33 mouse cellular contexts compared by ENCODE assay signal in the genomic region with DNA sequence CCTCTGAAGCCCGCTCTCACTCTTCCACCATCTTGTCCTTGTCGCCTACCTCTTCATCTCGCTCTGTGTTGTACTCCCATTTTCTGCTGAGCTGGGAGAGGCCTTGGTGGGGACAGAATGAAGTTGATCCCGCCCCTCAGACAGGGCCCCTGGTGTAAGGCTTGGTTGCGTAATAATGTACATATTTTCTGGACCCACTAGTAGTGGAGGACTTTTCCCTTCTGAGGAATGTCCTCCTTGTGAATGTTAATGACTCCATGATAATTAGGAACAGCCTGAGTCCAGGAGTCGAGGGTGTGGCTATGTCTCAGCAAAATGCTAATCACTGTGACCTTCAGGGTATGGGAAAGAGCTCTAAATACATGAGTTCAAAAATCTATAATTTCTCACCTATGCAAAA. TPM values are rescaled to one million over a fixed set of nuclear protein-coding genes. Genes with fewer than 3 reads are reported as not detected.
A peak's percentile ranks its signal among the peaks of the same experiment; 100 is the strongest.
DNase-seq lines count a peak whose midpoint lies in the region; ATAC-seq and TF ChIP-seq lines count a peak whose summit lies in the region.
"Had no signal": no experiment of that assay in that cellular context is flagged by ENCODE, and none has a peak within 500 bp of the region (broad histone marks: within the 10 kb centered on the region; RNA-seq: fewer than 3 reads in every experiment).

No protein-coding gene starts in this region.

- no peak for TF ChIP-seq POLR2A in ES-Bruce4 (IDR thresholded peaks at IDR 0.05; ENCODE audit: insufficient read depth, low read length)

- ATAC-seq in hindbrain, embryonic 11.5 days (ENCODE audit: low FRiP score), result peak; percentile 58
- no peak for ATAC-seq in hindbrain, embryonic 14.5 days (ENCODE audit: low FRiP score)
- ATAC-seq in intestine, embryonic 15.5 days, result peak; percentile 32
- no peak for ATAC-seq in erythroblast, adult 5-6 weeks (replicated peaks; ENCODE audit: low FRiP score, poor library complexity, severe bottlenecking)
- ATAC-seq: activated CD4-positive, CD25-positive, alpha-beta regulatory T cell, adult 4 months; CD4-positive, CD25-positive, alpha-beta regulatory T cell, adult 4 months; forebrain, embryonic 16.5 days; hindbrain, embryonic 16.5 days had no signal

- no peaks in the 10 kb centered on the region for H3K4me1 ChIP-seq in hindbrain, embryonic 11.5 days (replicated peaks; ENCODE audit: control insufficient read depth, insufficient read depth, low read length)
- H3K4me1 ChIP-seq in hindbrain, embryonic 14.5 days (replicated peaks; ENCODE audit: control insufficient read depth, insufficient read depth, low read length), result no peaks in the 10 kb centered on the region
- peaks cover 9% of the 10 kb centered on the region for H3K4me1 ChIP-seq in ES-Bruce4 (ENCODE audit: control insufficient read depth, insufficient read depth, low read length)
- 0 out of 2 replicates have a peak, but pooled peaks cover 3% of the 10 kb centered on the region for H3K4me1 ChIP-seq in intestine, embryonic 15.5 days (replicated peaks)
- H3K4me1 ChIP-seq: forebrain, embryonic 10.5 days; liver, embryonic 15.5 days; megakaryocyte, embryonic 14.5 days had no signal

- WGBS in hindbrain, embryonic 11.5 days, result 84% methylated on average over 6 of the region's 6 CpGs
- WGBS in hindbrain, embryonic 14.5 days, result 78% methylated on average over 6 of the region's 6 CpGs
- WGBS in intestine, embryonic 15.5 days, result 86% methylated on average over 6 of the region's 6 CpGs

- H3K27ac ChIP-seq in hindbrain, embryonic 11.5 days (ENCODE audit: low read depth, low read length), result no peak overlapping the region
- no peak overlapping the region for H3K27ac ChIP-seq in hindbrain, embryonic 14.5 days
- peak overlapping the region; percentile 99 for H3K27ac ChIP-seq in ES-Bruce4 (ENCODE audit: insufficient read depth, low read length)
- no peak overlapping the region for H3K27ac ChIP-seq in intestine, embryonic 15.5 days
- H3K27ac ChIP-seq: forebrain, embryonic 10.5 days; heart, embryonic 13.5 days; left cerebral cortex, adult 2 months; limb, embryonic 12.5 days; liver, embryonic 15.5 days; stomach, postnatal 0 days had no signal

- H3K36me3 ChIP-seq in hindbrain, embryonic 11.5 days (ENCODE audit: control insufficient read depth, insufficient read depth, low read length), result no peaks in the 10 kb centered on the region
- no peaks in the 10 kb centered on the region for H3K36me3 ChIP-seq in hindbrain, embryonic 14.5 days (replicated peaks; ENCODE audit: control insufficient read depth, insufficient read depth)
- no peaks in the 10 kb centered on the region for H3K36me3 ChIP-seq in ES-Bruce4 (ENCODE audit: control insufficient read depth, insufficient read depth, low read length, poor library complexity, severe bottlenecking)
- no peaks in the 10 kb centered on the region for H3K36me3 ChIP-seq in intestine, embryonic 15.5 days
- H3K36me3 ChIP-seq: forebrain, embryonic 10.5 days; heart, embryonic 13.5 days; limb, embryonic 12.5 days; liver, embryonic 15.5 days had no signal

- DNase-seq in hindbrain, embryonic 11.5 days (ENCODE audit: low spot score), result no peak
- no peak for DNase-seq in hindbrain, embryonic 14.5 days (ENCODE audit: low spot score)
- no peak for DNase-seq in thymus, postnatal 14 days
- no peak for DNase-seq in layer of hippocampus, postnatal 10 days (ENCODE audit: low spot score in 2 of 2)
- DNase-seq: adrenal gland, adult 2 months; adrenal gland, postnatal 36 days; cerebellum, adult 18-20 months; cerebellum, postnatal 25 days; gastrocnemius, postnatal 10 days; heart, postnatal 10 days; lung, embryonic 14.5 days; lung, postnatal 4 days; midbrain, embryonic 14.5 days; right cerebral cortex, adult 18-20 months; thymus, adult 18-20 months; thymus, postnatal 36 days had no signal

- no peak overlapping the region for H3K4me2 ChIP-seq in hindbrain, embryonic 11.5 days (replicated peaks; ENCODE audit: low read depth, low read length)
- H3K4me2 ChIP-seq in hindbrain, embryonic 14.5 days (replicated peaks), result no peak overlapping the region
- H3K4me2 ChIP-seq in intestine, embryonic 15.5 days (replicated peaks), result no peak overlapping the region
- H3K4me2 ChIP-seq: heart, embryonic 13.5 days; limb, embryonic 12.5 days; liver, embryonic 15.5 days; lung, embryonic 14.5 days had no signal

- H3K9me3 ChIP-seq in hindbrain, embryonic 11.5 days (ENCODE audit: control insufficient read depth, low read length), result no peaks in the 10 kb centered on the region
- no peaks in the 10 kb centered on the region for H3K9me3 ChIP-seq in hindbrain, embryonic 14.5 days (ENCODE audit: control insufficient read depth, low read length)
- H3K9me3 ChIP-seq in ES-Bruce4 (replicated peaks; ENCODE audit: control insufficient read depth, insufficient read depth, low read length, poor library complexity, severe bottlenecking), result no peaks in the 10 kb centered on the region
- H3K9me3 ChIP-seq in intestine, embryonic 15.5 days, result no peaks in the 10 kb centered on the region
- H3K9me3 ChIP-seq: forebrain, embryonic 10.5 days; heart, embryonic 13.5 days; limb, embryonic 12.5 days; liver, embryonic 15.5 days; megakaryocyte, embryonic 14.5 days had no signal

- H3K4me3 ChIP-seq in hindbrain, embryonic 11.5 days (ENCODE audit: low read depth, low read length), result no peak overlapping the region
- H3K4me3 ChIP-seq in hindbrain, embryonic 14.5 days (replicated peaks; ENCODE audit: low read length), result no peak overlapping the region
- peak overlapping the region; percentile 2; the same call in 1 of the 2 replicates for H3K4me3 ChIP-seq in ES-Bruce4 (ENCODE audit: low read depth, low read length)
- no peak overlapping the region for H3K4me3 ChIP-seq in intestine, embryonic 15.5 days (replicated peaks)
- H3K4me3 ChIP-seq: forebrain, embryonic 10.5 days; heart, embryonic 13.5 days; left cerebral cortex, adult 2 months; limb, embryonic 12.5 days; liver, embryonic 15.5 days; megakaryocyte, embryonic 14.5 days had no signal

- H3K9ac ChIP-seq in hindbrain, embryonic 11.5 days (ENCODE audit: low read depth, low read length), result no peak overlapping the region
- H3K9ac ChIP-seq in hindbrain, embryonic 14.5 days, result no peak overlapping the region
- no peak overlapping the region for H3K9ac ChIP-seq in ES-Bruce4 (ENCODE audit: low read depth, poor library complexity, severe bottlenecking)
- no peak overlapping the region for H3K9ac ChIP-seq in intestine, embryonic 15.5 days
- H3K9ac ChIP-seq: heart, embryonic 13.5 days; limb, embryonic 12.5 days; liver, embryonic 15.5 days; lung, embryonic 14.5 days had no signal

- no peak for TF ChIP-seq CTCF in ES-Bruce4 (IDR thresholded peaks at IDR 0.05; ENCODE audit: low read depth, low read length)

- 0 out of 2 replicates have a peak, but pooled peaks have one; percentile 13 for TF ChIP-seq EP300 in ES-Bruce4 (IDR thresholded peaks at IDR 0.05; ENCODE audit: insufficient read depth, low read depth, low read length)

- H3K27me3 ChIP-seq in hindbrain, embryonic 11.5 days (ENCODE audit: control insufficient read depth, insufficient read depth, low read length), result no peaks in the 10 kb centered on the region
- no peaks in the 10 kb centered on the region for H3K27me3 ChIP-seq in hindbrain, embryonic 14.5 days (ENCODE audit: control insufficient read depth, insufficient read depth, low read length)
- no peaks in the 10 kb centered on the region for H3K27me3 ChIP-seq in ES-Bruce4 (ENCODE audit: control insufficient read depth, insufficient read depth, low read length, poor library complexity, severe bottlenecking)
- no peaks in the 10 kb centered on the region for H3K27me3 ChIP-seq in intestine, embryonic 15.5 days (replicated peaks)
- H3K27me3 ChIP-seq: heart, embryonic 13.5 days; limb, embryonic 12.5 days; liver, embryonic 15.5 days; megakaryocyte, embryonic 14.5 days had no signal

RNA-seq across cellular contexts. Expression of gene Pdgfc, which starts 14.4 kb away (rescaled TPM):
- 17.3 and 22.9 TPM in 2 replicates for polyA plus RNA-seq in hindbrain, embryonic 11.5 days (2014; fragmentation: Nextera tagmentation; extraction: Ambion mirVana)
- polyA plus RNA-seq in hindbrain, embryonic 14.5 days (2014; fragmentation: Nextera tagmentation; extraction: Ambion mirVana), result 6.5 TPM in 2 replicates
- polyA plus RNA-seq in ES-Bruce4 (2011; ENCODE audit: insufficient read depth, insufficient read length, low read depth, missing spikeins), result 5.5 and 6.5 TPM in 2 replicates
- 12.1 and 14.0 TPM in 2 replicates for polyA plus RNA-seq in intestine, embryonic 15.5 days (2015; fragmentation: Nextera tagmentation; extraction: Ambion mirVana)
- total RNA-seq in erythroblast, adult 5-6 weeks (2015; ENCODE audit: low replicate concordance), result 1.5 TPM in 1 of 2 replicates, not detected in the other
- 0.14 TPM in 1 of 2 replicates, not detected in the other for total RNA-seq in erythroblast, adult 5-6 weeks (2017; ENCODE audit: low replicate concordance)
- total RNA-seq in layer of hippocampus, postnatal 10 days (2021), result 1 to 10 TPM; 5.5 to 5.6 TPM
- total RNA-seq: hematopoietic stem cell, adult 5-6 weeks; MEL; neutrophil, adult 5-6 weeks had no signal
- polyA plus RNA-seq: activated CD4-positive, CD25-positive, alpha-beta regulatory T cell, adult 4 months; CD4-positive, CD25-positive, alpha-beta regulatory T cell, adult 4 months had no signal

Comparison
In these comparisons a context has a peak if more than half of its experiments do, and no peak if none do; other contexts are left out.
1. ATAC-seq: peak in hindbrain, embryonic 11.5 days (single experiment) and intestine, embryonic 15.5 days (single experiment); none in hindbrain, embryonic 14.5 days (single experiment) and erythroblast, adult 5-6 weeks (single experiment).